Mouse (Mus musculus) embryo, embryonic 11.5 days (tissue): Measurements from ENCODE around the gene Trpm8.

Experiments
- DNase-seq: peaks from one replicate; pipeline ENCODE4 v3.0.0-alpha.2; 2012; ENCODE audit warnings: low read depth, low spot score

Trpm8 gene

GRCm38 (mm10) chr1:88277098-88277817 lies at the start of gene Trpm8, which contains the start of gene Hjurp:
Trpm8 (plus strand) TSS chr1:88277661.
Hjurp (minus strand) TSS chr1:88277633.
- peak; percentile 100 for DNase-seq

- DNase-seq = no peak
Measured at GRCm38 (mm10) chr1:88228121-88228520, 49.3 kb upstream of the Trpm8 start.

GRCm38 (mm10) chr1:88229566-88229965 lies 47.9 kb upstream of the Trpm8 start:
- no peak for DNase-seq

GRCm38 (mm10) chr1:88229986-88230385 lies 47.5 kb upstream of the Trpm8 start:
- DNase-seq = no peak

GRCm38 (mm10) chr1:88230421-88230820 lies 47.0 kb upstream of the Trpm8 start:
- no peak for DNase-seq

- DNase-seq = no peak
Measured at GRCm38 (mm10) chr1:88230981-88231802, 46.3 kb upstream of the Trpm8 start.

GRCm38 (mm10) chr1:88231803-88232499 lies 45.5 kb upstream of the Trpm8 start:
- DNase-seq = no peak

GRCm38 (mm10) chr1:88232664-88233380 lies 44.6 kb upstream of the Trpm8 start:
- DNase-seq = no peak

- no peak for DNase-seq
Measured at GRCm38 (mm10) chr1:88233421-88234247, 43.8 kb upstream of the Trpm8 start.

- DNase-seq = no peak
Measured at GRCm38 (mm10) chr1:88234248-88234610, 43.2 kb upstream of the Trpm8 start.

GRCm38 (mm10) chr1:88234646-88235045 lies 42.8 kb upstream of the Trpm8 start:
- DNase-seq = no peak

GRCm38 (mm10) chr1:88235046-88235893 lies 42.2 kb upstream of the Trpm8 start:
- DNase-seq = no peak

- no peak for DNase-seq
Measured at GRCm38 (mm10) chr1:88235894-88236415, 41.5 kb upstream of the Trpm8 start.

- DNase-seq = no peak
Measured at GRCm38 (mm10) chr1:88237311-88237710, 40.1 kb upstream of the Trpm8 start.

GRCm38 (mm10) chr1:88238771-88239170 lies 38.7 kb upstream of the Trpm8 start:
- no peak for DNase-seq

GRCm38 (mm10) chr1:88240072-88240471 lies 37.4 kb upstream of the Trpm8 start:
- no peak for DNase-seq

- DNase-seq = no peak
Measured at GRCm38 (mm10) chr1:88240579-88240978, 36.9 kb upstream of the Trpm8 start.

GRCm38 (mm10) chr1:88243861-88244260 lies 33.6 kb upstream of the Trpm8 start:
- no peak for DNase-seq

- no peak for DNase-seq
Measured at GRCm38 (mm10) chr1:88245881-88246280, 31.6 kb upstream of the Trpm8 start.

GRCm38 (mm10) chr1:88246386-88246785 lies 31.1 kb upstream of the Trpm8 start:
- DNase-seq = no peak
